Mouse (Mus musculus): ENCODE data around the gene Coq8b.

DNA sequence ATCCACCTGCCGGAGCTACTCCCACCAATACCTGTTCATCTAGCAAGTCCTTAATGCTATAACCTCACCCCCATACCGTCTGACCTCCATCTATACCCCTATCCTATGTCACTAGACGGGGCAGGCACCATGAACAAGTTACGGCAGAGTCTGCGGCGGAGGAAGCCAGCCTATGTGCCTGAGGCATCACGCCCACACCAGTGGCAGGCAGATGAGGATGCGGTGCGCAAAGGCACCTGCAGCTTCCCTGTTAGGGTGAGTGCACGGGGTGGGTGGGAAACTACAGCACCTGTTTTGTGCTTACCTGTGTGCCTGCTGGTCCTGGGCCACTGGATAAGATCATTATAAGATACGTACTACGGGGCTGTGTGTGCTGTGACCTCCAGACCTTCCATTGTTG, 31.9 kb downstream of the Coq8b start:
- no peak for TF ChIP-seq MAX (IDR thresholded peaks at IDR 0.05)
- no peak for TF ChIP-seq CTCF (IDR thresholded peaks at IDR 0.05; ENCODE audit: control insufficient read depth, insufficient read depth, insufficient read length)
- no peak for TF ChIP-seq MYOD1 (IDR thresholded peaks at IDR 0.05; ENCODE audit: control insufficient read depth, insufficient read length, low read depth)
- TF ChIP-seq USF1 (IDR thresholded peaks at IDR 0.05; ENCODE audit: low read depth) = no peak

All from C2C12 (cell line).